Mouse (Mus musculus): Measurements from ENCODE around the gene Gm28635. TPM values are rescaled to one million over a fixed set of nuclear protein-coding genes. Genes with fewer than 3 reads are reported as not detected.
A peak's percentile ranks its signal among the peaks of the same experiment; 100 is the strongest.

The Gm28635 gene
- not detected in 2 replicates for polyA plus RNA-seq (2015; fragmentation: Nextera tagmentation; extraction: Ambion mirVana)

- Histone ChIP-seq H3K4me2 (peak within 1 kb of the TSS; percentile 74), H3K4me3 (peak within 1 kb of the TSS; percentile 69), H3K4me1 (peaks cover 16% of the 10 kb centered on the region), H3K27me3 (no peaks in the 10 kb centered on the region), H3K9me3 (no peaks in the 10 kb centered on the region), H3K36me3 (peaks cover 27% of the 10 kb centered on the region), H3K27ac (peak within 1 kb of the TSS; percentile 44; the same call in 1 of the 2 replicates), H3K9ac (peak within 1 kb of the TSS; percentile 67)
- peak; percentile 100 for ATAC-seq (ENCODE audit: insufficient number of reproducible peaks, low FRiP score, low TSS enrichment, low read depth)
- under 1% methylated on average over 44 of the region's 44 CpGs for WGBS
These were observed at the start of gene Gm28635, which contains the start of gene Med19 for GRCm38 (mm10) chr2:84677968-84678880. TSS of gene Gm28635 (minus strand) at chr2:84678041. TSS of gene Med19 (plus strand) at chr2:84678402.

GRCm38 (mm10) chr2:84727172-84727858 lies 49.5 kb upstream of the Gm28635 start, which contains the start of gene Clp1:
TSS of gene Clp1 (minus strand) at chr2:84727350.
- Histone ChIP-seq H3K9me3 (no peaks in the 10 kb centered on the region), H3K27ac (peak within 1 kb of the TSS; percentile 87), H3K27me3 (peaks cover 2% of the 10 kb centered on the region; the same call in 1 of the 2 replicates), H3K4me2 (peak within 1 kb of the TSS; percentile 70), H3K9ac (peak within 1 kb of the TSS; percentile 50), H3K36me3 (peaks cover 18% of the 10 kb centered on the region), H3K4me1 (peaks cover 16% of the 10 kb centered on the region), H3K4me3 (peak within 1 kb of the TSS; percentile 55)
- peak; percentile 93 for ATAC-seq (ENCODE audit: insufficient number of reproducible peaks, low FRiP score, low TSS enrichment, low read depth)
- WGBS: 1% methylated on average over 39 of the region's 39 CpGs

- under 1% methylated on average over 9 of the region's 9 CpGs for WGBS
- H3K27ac ChIP-seq: no peak overlapping the region
- ATAC-seq (ENCODE audit: insufficient number of reproducible peaks, low FRiP score, low TSS enrichment, low read depth): no peak
These were observed 48.9 kb upstream of the Gm28635 start for GRCm38 (mm10) chr2:84726716-84727115.

GRCm38 (mm10) chr2:84725770-84726169 lies 47.9 kb upstream of the Gm28635 start:
- no peaks in the 10 kb centered on the region for H3K9me3 ChIP-seq
- H3K4me3 ChIP-seq: no peak overlapping the region
- peaks cover 24% of the 10 kb centered on the region for H3K36me3 ChIP-seq
- no peak overlapping the region for H3K27ac ChIP-seq
- no peak for ATAC-seq (ENCODE audit: insufficient number of reproducible peaks, low FRiP score, low TSS enrichment, low read depth)
- H3K9ac ChIP-seq: no peak overlapping the region
- 93% methylated on average over 10 of the region's 10 CpGs for WGBS
- H3K4me1 ChIP-seq: peaks cover 16% of the 10 kb centered on the region
- peak overlapping the region; percentile 70; the same call in 1 of the 2 replicates for H3K4me2 ChIP-seq
- no peaks in the 10 kb centered on the region for H3K27me3 ChIP-seq

More at GRCm38 (mm10) chr2:84726716-84727115, 48.9 kb upstream of the Gm28635 start:
- H3K4me1 ChIP-seq: peaks cover 16% of the 10 kb centered on the region
- peak overlapping the region; percentile 55 for H3K4me3 ChIP-seq
- H3K36me3 ChIP-seq: peaks cover 19% of the 10 kb centered on the region
- no peaks in the 10 kb centered on the region for H3K9me3 ChIP-seq
- H3K27me3 ChIP-seq: peaks cover 2% of the 10 kb centered on the region; the same call in 1 of the 2 replicates
- peak overlapping the region; percentile 70 for H3K4me2 ChIP-seq
- H3K9ac ChIP-seq: peak overlapping the region; percentile 44

- Histone ChIP-seq H3K4me2 (no peak overlapping the region), H3K4me1 (peaks cover 16% of the 10 kb centered on the region), H3K27me3 (no peaks in the 10 kb centered on the region), H3K9ac (no peak overlapping the region), H3K9me3 (no peaks in the 10 kb centered on the region), H3K4me3 (no peak overlapping the region), H3K36me3 (peaks cover 24% of the 10 kb centered on the region), H3K27ac (no peak overlapping the region)
- ATAC-seq (ENCODE audit: insufficient number of reproducible peaks, low FRiP score, low TSS enrichment, low read depth): no peak
- 94% methylated on average over 14 of the region's 14 CpGs for WGBS
These were observed 46.0 kb upstream of the Gm28635 start for GRCm38 (mm10) chr2:84723856-84724255.

- Histone ChIP-seq H3K4me1 (peaks cover 12% of the 10 kb centered on the region), H3K9ac (no peak overlapping the region), H3K4me3 (no peak overlapping the region), H3K4me2 (no peak overlapping the region), H3K36me3 (peaks cover 24% of the 10 kb centered on the region), H3K27ac (no peak overlapping the region), H3K9me3 (no peaks in the 10 kb centered on the region), H3K27me3 (no peaks in the 10 kb centered on the region)
- WGBS: 83% methylated on average over 3 of the region's 3 CpGs
- no peak for ATAC-seq (ENCODE audit: insufficient number of reproducible peaks, low FRiP score, low TSS enrichment, low read depth)
These were observed 43.3 kb upstream of the Gm28635 start for GRCm38 (mm10) chr2:84721182-84721581.

GRCm38 (mm10) chr2:84720718-84721117 lies 42.9 kb upstream of the Gm28635 start:
- Histone ChIP-seq H3K4me1 (peaks cover 9% of the 10 kb centered on the region), H3K9me3 (no peaks in the 10 kb centered on the region), H3K9ac (no peak overlapping the region), H3K27ac (no peak overlapping the region), H3K36me3 (peaks cover 24% of the 10 kb centered on the region), H3K4me3 (no peak overlapping the region), H3K27me3 (no peaks in the 10 kb centered on the region), H3K4me2 (no peak overlapping the region)
- 95% methylated on average over 2 of the region's 2 CpGs for WGBS
- ATAC-seq (ENCODE audit: insufficient number of reproducible peaks, low FRiP score, low TSS enrichment, low read depth): no peak

GRCm38 (mm10) chr2:84717357-84717756 lies 39.5 kb upstream of the Gm28635 start:
- peaks cover 6% of the 10 kb centered on the region; the same call in 1 of the 2 replicates for H3K36me3 ChIP-seq
- no peak overlapping the region for H3K9ac ChIP-seq
- no peak overlapping the region for H3K4me2 ChIP-seq
- no peaks in the 10 kb centered on the region for H3K9me3 ChIP-seq
- ATAC-seq (ENCODE audit: insufficient number of reproducible peaks, low FRiP score, low TSS enrichment, low read depth): no peak
- WGBS: 92% methylated on average over 4 of the region's 4 CpGs
- peaks cover 11% of the 10 kb centered on the region for H3K4me1 ChIP-seq
- no peak overlapping the region for H3K27ac ChIP-seq
- H3K4me3 ChIP-seq: no peak overlapping the region
- H3K27me3 ChIP-seq: no peaks in the 10 kb centered on the region

GRCm38 (mm10) chr2:84716423-84717355 lies 38.8 kb upstream of the Gm28635 start:
- no peaks in the 10 kb centered on the region for H3K9me3 ChIP-seq
- H3K4me3 ChIP-seq: peak overlapping the region; percentile 91
- peaks cover 11% of the 10 kb centered on the region for H3K4me1 ChIP-seq
- peak overlapping the region; percentile 80 for H3K4me2 ChIP-seq
- H3K27ac ChIP-seq: peak overlapping the region; percentile 99
- WGBS: 31% methylated on average over 9 of the region's 9 CpGs
- peaks cover 4% of the 10 kb centered on the region; the same call in 1 of the 2 replicates for H3K36me3 ChIP-seq
- no peak for ATAC-seq (ENCODE audit: insufficient number of reproducible peaks, low FRiP score, low TSS enrichment, low read depth)
- H3K9ac ChIP-seq: peak overlapping the region; percentile 56; the same call in 1 of the 2 replicates
- H3K27me3 ChIP-seq: no peaks in the 10 kb centered on the region

GRCm38 (mm10) chr2:84715562-84716361 lies 37.9 kb upstream of the Gm28635 start:
- WGBS: under 1% methylated on average over 33 of the region's 33 CpGs

More at GRCm38 (mm10) chr2:84715562-84716361, 37.9 kb upstream of the Gm28635 start:
- H3K27ac ChIP-seq: peak overlapping the region; percentile 99
- ATAC-seq (ENCODE audit: insufficient number of reproducible peaks, low FRiP score, low TSS enrichment, low read depth): peak; percentile 96
- H3K36me3 ChIP-seq: peaks cover under 1% of the 10 kb centered on the region
- peak overlapping the region; percentile 56 for H3K9ac ChIP-seq
- no peaks in the 10 kb centered on the region for H3K27me3 ChIP-seq
- H3K4me2 ChIP-seq: peak overlapping the region; percentile 80
- H3K4me1 ChIP-seq: peaks cover 11% of the 10 kb centered on the region
- H3K9me3 ChIP-seq: no peaks in the 10 kb centered on the region
- peak overlapping the region; percentile 91 for H3K4me3 ChIP-seq
